Mouse (Mus musculus) ES-E14 (cell line): Measurements from ENCODE around the gene Mvb12a.

ENCODE experiments used
- CHD2 ChIP-seq: IDR thresholded peaks from 2 replicates; pipeline ENCODE4 v1.6.1; 2014; ENCODE audit warnings: mild to moderate bottlenecking, low read depth, low read length, inconsistent platforms
- HCFC1 ChIP-seq: IDR thresholded peaks from 2 replicates; pipeline ENCODE4 v1.6.1; 2012; ENCODE audit warnings: low read length, inconsistent platforms, borderline replicate concordance; ENCODE audit not compliant: insufficient read depth

DNA sequence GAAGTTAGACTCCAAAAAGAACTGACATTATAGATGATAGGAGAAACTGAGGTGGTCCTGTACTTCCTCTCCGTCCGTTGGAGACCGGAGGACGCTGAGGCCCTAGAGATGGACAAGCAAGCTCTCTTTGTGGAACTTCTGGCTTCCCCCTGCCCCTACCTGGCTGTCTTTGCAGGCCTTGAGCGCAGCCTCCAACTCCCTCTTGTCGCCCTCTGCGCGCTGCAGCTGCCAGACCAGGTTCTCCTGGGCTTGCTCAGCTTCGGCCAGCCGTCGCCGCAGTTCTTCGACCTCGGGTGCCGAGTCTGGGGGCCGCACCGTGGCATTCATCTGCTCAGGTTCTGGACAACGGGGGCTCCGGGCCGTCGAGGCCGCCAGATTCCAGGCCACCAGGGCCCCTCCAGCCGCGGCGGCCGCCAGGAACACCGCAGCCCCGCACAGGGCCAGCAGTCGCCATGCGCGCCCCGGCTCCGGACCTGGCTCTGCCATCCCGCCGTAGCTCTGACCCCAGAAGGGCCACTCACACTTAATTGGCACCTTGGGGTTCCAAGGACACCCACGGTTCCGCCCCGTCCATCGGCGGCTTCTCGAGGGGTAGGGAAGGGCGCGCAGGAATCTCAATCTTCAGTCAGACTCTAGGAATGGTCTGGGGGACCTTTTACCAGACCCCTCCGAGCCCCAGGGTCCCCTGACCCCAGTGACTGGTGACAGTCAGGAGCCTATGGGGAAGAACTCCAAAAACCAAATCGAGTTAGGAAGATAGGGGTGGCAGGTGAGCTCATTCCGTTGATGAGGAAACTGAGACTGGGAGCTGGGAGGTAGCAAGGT, 17.3 kb upstream of the Mvb12a start, which contains the start of gene Ccdc194:
- TF ChIP-seq HCFC1 (no peak), CHD2 (no peak)
